Comparison of ENCODE assay signal across 8 mouse cellular contexts in the genomic region with DNA sequence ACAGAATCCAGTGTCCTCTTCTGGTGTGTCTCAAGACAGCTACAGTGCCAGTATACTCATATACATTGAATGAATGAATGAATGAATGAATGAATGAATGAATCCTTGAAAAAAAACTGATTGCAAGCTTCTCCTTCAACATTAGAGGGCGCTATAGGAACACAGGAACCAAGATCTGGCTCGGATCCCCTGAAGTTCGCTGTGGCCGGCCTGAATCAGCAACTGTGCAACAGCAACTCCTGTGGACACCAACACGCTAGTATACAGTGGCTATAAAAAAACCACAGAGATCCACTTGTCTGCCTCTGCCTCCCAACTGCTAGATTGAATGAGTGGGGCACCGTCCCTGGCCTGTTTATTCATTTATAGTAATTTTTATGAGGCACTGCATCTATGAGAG. TPM values are rescaled to one million over a fixed set of nuclear protein-coding genes. Genes with fewer than 3 reads are reported as not detected.
A peak's percentile ranks its signal among the peaks of the same experiment; 100 is the strongest.
DNase-seq lines count a peak whose midpoint lies in the region; ATAC-seq and TF ChIP-seq lines count a peak whose summit lies in the region.

No protein-coding gene starts in this region.

- no peaks in the 10 kb centered on the region for H3K4me1 ChIP-seq in intestine, embryonic 14.5 days (replicated peaks; ENCODE audit: control insufficient read depth, insufficient read depth, low read length)
- no peaks in the 10 kb centered on the region for H3K4me1 ChIP-seq in intestine, embryonic 15.5 days (replicated peaks)
- H3K4me1 ChIP-seq in hindbrain, postnatal 0 days (ENCODE audit: insufficient read depth, low read length): no peaks in the 10 kb centered on the region
- H3K4me1 ChIP-seq in liver, embryonic 13.5 days (replicated peaks): no peaks in the 10 kb centered on the region

- H3K4me3 ChIP-seq in intestine, embryonic 14.5 days (ENCODE audit: low read depth, low read length): no peak overlapping the region
- H3K4me3 ChIP-seq in intestine, embryonic 15.5 days (replicated peaks): no peak overlapping the region
- no peak overlapping the region for H3K4me3 ChIP-seq in hindbrain, postnatal 0 days (ENCODE audit: low read length)
- H3K4me3 ChIP-seq in liver, embryonic 13.5 days (replicated peaks): no peak overlapping the region

- no peaks in the 10 kb centered on the region for H3K9me3 ChIP-seq in intestine, embryonic 14.5 days (ENCODE audit: control insufficient read depth, low read length)
- no peaks in the 10 kb centered on the region for H3K9me3 ChIP-seq in intestine, embryonic 15.5 days
- no peaks in the 10 kb centered on the region for H3K9me3 ChIP-seq in hindbrain, postnatal 0 days (ENCODE audit: low read length)
- H3K9me3 ChIP-seq in liver, embryonic 13.5 days (replicated peaks): no peaks in the 10 kb centered on the region

- 5% methylated on average over 6 of the region's 6 CpGs for WGBS in intestine, embryonic 14.5 days
- 8% methylated on average over 6 of the region's 6 CpGs for WGBS in intestine, embryonic 15.5 days
- WGBS in hindbrain, postnatal 0 days: 11% methylated on average over 6 of the region's 6 CpGs
- WGBS in liver, embryonic 13.5 days (ENCODE audit: insufficient replicate concordance): 12% methylated on average over 6 of the region's 6 CpGs

- no peaks in the 10 kb centered on the region for H3K36me3 ChIP-seq in intestine, embryonic 14.5 days (ENCODE audit: control insufficient read depth, insufficient read depth, low read length)
- no peaks in the 10 kb centered on the region for H3K36me3 ChIP-seq in intestine, embryonic 15.5 days
- no peaks in the 10 kb centered on the region for H3K36me3 ChIP-seq in hindbrain, postnatal 0 days (ENCODE audit: insufficient read depth, low read length)
- no peaks in the 10 kb centered on the region for H3K36me3 ChIP-seq in liver, embryonic 13.5 days

- no peak overlapping the region for H3K4me2 ChIP-seq in intestine, embryonic 14.5 days (ENCODE audit: low read length)
- H3K4me2 ChIP-seq in intestine, embryonic 15.5 days (replicated peaks): no peak overlapping the region
- no peak overlapping the region for H3K4me2 ChIP-seq in hindbrain, postnatal 0 days (ENCODE audit: low read depth, low read length)
- no peak overlapping the region for H3K4me2 ChIP-seq in liver, embryonic 13.5 days

- no peaks in the 10 kb centered on the region for H3K27me3 ChIP-seq in intestine, embryonic 14.5 days (replicated peaks; ENCODE audit: control insufficient read depth, insufficient read depth, low read length)
- no peaks in the 10 kb centered on the region for H3K27me3 ChIP-seq in intestine, embryonic 15.5 days (replicated peaks)
- H3K27me3 ChIP-seq in hindbrain, postnatal 0 days (ENCODE audit: insufficient read depth, low read length): no peaks in the 10 kb centered on the region
- H3K27me3 ChIP-seq in liver, embryonic 13.5 days: no peaks in the 10 kb centered on the region

- H3K9ac ChIP-seq in intestine, embryonic 14.5 days (ENCODE audit: low read length): no peak overlapping the region
- no peak overlapping the region for H3K9ac ChIP-seq in intestine, embryonic 15.5 days
- no peak overlapping the region for H3K9ac ChIP-seq in hindbrain, postnatal 0 days (replicated peaks; ENCODE audit: low read length)
- H3K9ac ChIP-seq in liver, embryonic 13.5 days: no peak overlapping the region

- DNase-seq in intestine, embryonic 14.5 days (ENCODE audit: low spot score): peak; percentile 61
- DNase-seq in MEL-GATA-1-ER (ENCODE audit: extremely low read depth, low read depth): peak; percentile 20
- DNase-seq in c-Kit-positive CD71-negative TER-119-negative erythroid progenitor cells, embryonic 14.5 days (ENCODE audit: low read depth): peak; percentile 31
- DNase-seq in hindbrain, postnatal 0 days (ENCODE audit: low spot score): peak; percentile 86
- peak; percentile 3 for DNase-seq in liver, embryonic 13.5 days
- peak; percentile 81 for DNase-seq in retina, embryonic 14.5 days (ENCODE audit: low spot score)
- DNase-seq in cerebellum, adult 11 months: no peak

- TF ChIP-seq CTCF in hindbrain, postnatal 0 days (IDR thresholded peaks at IDR 0.05; ENCODE audit: low read depth): peak; percentile 79

- ATAC-seq in intestine, embryonic 14.5 days (replicated peaks; ENCODE audit: low FRiP score, low TSS enrichment, low read depth): no peak
- ATAC-seq in intestine, embryonic 15.5 days: no peak
- peak; percentile 70 for ATAC-seq in hindbrain, postnatal 0 days
- ATAC-seq in liver, embryonic 13.5 days (ENCODE audit: low read depth): no peak

- H3K27ac ChIP-seq in intestine, embryonic 14.5 days (ENCODE audit: low read depth): no peak overlapping the region
- H3K27ac ChIP-seq in intestine, embryonic 15.5 days: no peak overlapping the region
- no peak overlapping the region for H3K27ac ChIP-seq in hindbrain, postnatal 0 days
- H3K27ac ChIP-seq in liver, embryonic 13.5 days: no peak overlapping the region

RNA-seq across cellular contexts. Expression of gene Slc17a3, which starts 6.2 kb away (rescaled TPM):
- polyA plus RNA-seq in intestine, embryonic 14.5 days (2014; fragmentation: Nextera tagmentation; extraction: Ambion mirVana): 0.04 and 0.08 TPM in 2 replicates
- polyA plus RNA-seq in intestine, embryonic 15.5 days (2015; fragmentation: Nextera tagmentation; extraction: Ambion mirVana): 0.13 and 0.35 TPM in 2 replicates
- not detected in 2 replicates for total RNA-seq in hindbrain, postnatal 0 days (2014; rRNA removed)
- polyA plus RNA-seq in hindbrain, postnatal 0 days (2015; fragmentation: Nextera tagmentation; extraction: Ambion mirVana): not detected in 2 replicates
- polyA plus RNA-seq in liver, embryonic 13.5 days (2015; fragmentation: Nextera tagmentation; extraction: Ambion mirVana): 2.3 and 3.1 TPM in 2 replicates

RNA-seq across cellular contexts. Expression of gene Slc17a2, which starts 26.3 kb away (rescaled TPM):
- 0.05 TPM in 1 of 2 replicates, not detected in the other for polyA plus RNA-seq in intestine, embryonic 14.5 days (2014; fragmentation: Nextera tagmentation; extraction: Ambion mirVana)
- polyA plus RNA-seq in intestine, embryonic 15.5 days (2015; fragmentation: Nextera tagmentation; extraction: Ambion mirVana): 0.10 TPM in 1 of 2 replicates, not detected in the other
- total RNA-seq in hindbrain, postnatal 0 days (2014; rRNA removed): not detected in 2 replicates
- 0.10 TPM in 1 of 2 replicates, not detected in the other for polyA plus RNA-seq in hindbrain, postnatal 0 days (2015; fragmentation: Nextera tagmentation; extraction: Ambion mirVana)
- 0.52 and 0.57 TPM in 2 replicates for polyA plus RNA-seq in liver, embryonic 13.5 days (2015; fragmentation: Nextera tagmentation; extraction: Ambion mirVana)

RNA-seq across cellular contexts. Expression of gene Slc17a1, which starts 34.5 kb away (rescaled TPM):
- polyA plus RNA-seq in intestine, embryonic 14.5 days (2014; fragmentation: Nextera tagmentation; extraction: Ambion mirVana): 0.31 and 0.53 TPM in 2 replicates
- 0.35 and 0.55 TPM in 2 replicates for polyA plus RNA-seq in intestine, embryonic 15.5 days (2015; fragmentation: Nextera tagmentation; extraction: Ambion mirVana)
- not detected in 2 replicates for total RNA-seq in hindbrain, postnatal 0 days (2014; rRNA removed)
- polyA plus RNA-seq in hindbrain, postnatal 0 days (2015; fragmentation: Nextera tagmentation; extraction: Ambion mirVana): not detected in 2 replicates
- polyA plus RNA-seq in liver, embryonic 13.5 days (2015; fragmentation: Nextera tagmentation; extraction: Ambion mirVana): 0.05 TPM in 1 of 2 replicates, not detected in the other
